In genomic region chr4:139684639-139685017, GRCm38 (mm10) we compare ENCODE assay signal across 9 mouse cellular contexts. TPM values are rescaled to one million over a fixed set of nuclear protein-coding genes. Genes with fewer than 3 reads are reported as not detected.
DNase-seq lines count a peak whose midpoint lies in the region; TF ChIP-seq lines count a peak whose summit lies in the region.
"Had no signal": no experiment of that assay in that cellular context is flagged by ENCODE, and none has a peak within 500 bp of the region (broad histone marks: within the 10 kb centered on the region; RNA-seq: fewer than 3 reads in every experiment).

No protein-coding gene starts in this region.

- peak; percentile 87 for TF ChIP-seq CTCF in left cerebral cortex, adult 2 months (IDR thresholded peaks at IDR 0.05)

- peaks cover 0 to 13% of the 10 kb centered on the region in 2 experiments; a peak in 1 of 4 replicates for H3K4me1 ChIP-seq in ES-E14 (ENCODE audit: control insufficient read depth in 2 of 2, insufficient read depth in 2 of 2, low read length in 2 of 2, poor library complexity in 1 of 2)

- DNase-seq in gastrocnemius, adult 18-20 months (ENCODE audit: low spot score), result peak; percentile 53
- DNase-seq in gastrocnemius, postnatal 25 days, result no peak
- peak; percentile 73 for DNase-seq in ES-E14 (ENCODE audit: low read depth, low spot score)
- peak; percentile 83 to 89 for DNase-seq in cerebellum, postnatal 10 days
- DNase-seq in heart, postnatal 4 days, result peak; percentile 72
- peak; percentile 49 to 77 for DNase-seq in left cerebral cortex, adult 2 months (ENCODE audit: extremely low spot score in 1 of 2, low spot score in 2 of 2)
- DNase-seq in naive thymus-derived CD4-positive, alpha-beta T cell, adult 2 months (ENCODE audit: low read depth), result peak; percentile 55
- peak; percentile 27 for DNase-seq in testis, postnatal 14 days (ENCODE audit: low spot score)

- no peak overlapping the region for H3K4me3 ChIP-seq in ES-E14 (ENCODE audit: insufficient read depth in 1 of 2, low read depth in 1 of 2, low read length in 2 of 2, poor library complexity in 1 of 2, severe bottlenecking in 1 of 2)
- no peak overlapping the region for H3K4me3 ChIP-seq in left cerebral cortex, adult 2 months
- H3K4me3 ChIP-seq: limb, embryonic 15.5 days had no signal

- no peaks in the 10 kb centered on the region for H3K9me3 ChIP-seq in ES-E14 (ENCODE audit: control insufficient read depth, insufficient read depth, low read depth, low read length)

- in situ Hi-C loops in ES-E14 (cut with MboI; ENCODE audit: low sequenced_read_pairs in 2 of 2, unreplicated experiment in 2 of 2), result no loop called here

- no peaks in the 10 kb centered on the region for H3K36me3 ChIP-seq in ES-E14 (ENCODE audit: control insufficient read depth, insufficient read depth, low read length, poor library complexity, severe bottlenecking)
- H3K36me3 ChIP-seq: limb, embryonic 15.5 days had no signal

- no peak overlapping the region for H3K27ac ChIP-seq in ES-E14 (ENCODE audit: insufficient read depth, low read depth, low read length, poor library complexity, severe bottlenecking)
- H3K27ac ChIP-seq in left cerebral cortex, adult 2 months, result no peak overlapping the region
- H3K27ac ChIP-seq: limb, embryonic 15.5 days had no signal

- no peak overlapping the region for H3K9ac ChIP-seq in ES-E14 (ENCODE audit: insufficient read depth, low read depth, low read length, poor library complexity, severe bottlenecking)
- H3K9ac ChIP-seq: limb, embryonic 15.5 days had no signal

- intact Hi-C loops in left cerebral cortex, adult 2 months (cut with DNase I), result loop anchor here (1.0 kb wide), 1 partner anchor 174 kb away; no protein-coding TSS in a partner anchor

TF ChIP-seq in ES-E14, 5 proteins besides CTCF, POLR2A, EP300 and RAD21:
- TF ChIP-seq ZNF384 (IDR thresholded peaks at IDR 0.05; ENCODE audit: low read depth, low read length) (no peak), ZC3H11A (IDR thresholded peaks at IDR 0.05; ENCODE audit: borderline replicate concordance, low read depth, low read length) (peak; percentile 56; the same call in 1 of the 2 replicates)

RNA-seq across cellular contexts. Expression of gene Tas1r2, which starts 31.3 kb away (rescaled TPM):
- total RNA-seq in gastrocnemius, adult 18-20 months (2021), result not detected
- not detected for total RNA-seq in gastrocnemius, postnatal 25 days (2021)
- 0.09 TPM in 1 of 2 replicates, not detected in the other for total RNA-seq in ES-E14 (2012; rRNA removed)
- total RNA-seq in heart, postnatal 4 days (2021), result not detected
- total RNA-seq in left cerebral cortex, adult 2 months (2021), result not detected
